Mouse (Mus musculus): ENCODE measurements around the gene Nrp2.

The Nrp2 gene

DNA sequence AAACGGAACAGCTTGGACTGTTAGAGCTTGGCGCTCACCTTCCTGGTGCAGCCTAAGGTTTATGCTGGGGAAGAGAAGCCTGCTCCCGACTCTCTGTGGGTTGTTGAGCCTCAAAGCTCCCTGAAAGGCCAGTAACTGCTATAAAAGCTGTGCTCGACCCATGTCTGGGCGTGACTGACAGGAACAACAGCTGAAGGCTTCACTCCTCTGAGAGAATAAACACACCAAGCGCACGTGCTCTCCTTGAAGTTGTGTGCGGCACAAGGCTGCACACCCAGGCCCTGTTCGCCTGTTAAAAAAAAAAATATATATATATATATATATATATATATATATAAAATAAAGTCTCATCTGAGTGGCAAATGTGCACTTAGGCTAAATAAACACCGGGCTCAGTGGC lies 84.5 kb downstream of the Nrp2 start:
- DNase-seq: no peak

GRCm38 (mm10) chr1:62794223-62794895 lies 91.3 kb downstream of the Nrp2 start:
- DNase-seq: peak; percentile 48

DNA sequence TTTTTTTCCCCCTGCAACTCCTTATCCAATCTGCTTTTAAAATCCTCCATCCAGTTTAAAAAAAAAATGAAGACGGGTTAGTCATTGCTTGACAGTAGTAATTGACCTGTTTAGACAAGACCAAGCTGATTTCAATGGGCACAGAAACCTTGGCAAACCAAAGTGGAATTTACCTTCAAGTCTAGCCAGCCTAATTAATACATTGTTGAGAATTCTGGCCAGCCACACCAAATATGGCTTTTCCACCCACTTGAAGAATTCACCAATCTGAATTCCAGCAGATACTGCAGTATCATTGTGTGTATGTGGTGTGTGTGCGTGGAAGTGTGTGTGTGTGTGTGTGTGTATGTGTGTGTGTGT lies 91.8 kb downstream of the Nrp2 start:
- no peak for DNase-seq

- peak; percentile 86 for DNase-seq
Observed at GRCm38 (mm10) chr1:62795307-62796037, 92.4 kb downstream of the Nrp2 start.

GRCm38 (mm10) chr1:62796038-62796647 lies 93.1 kb downstream of the Nrp2 start:
- peak; percentile 66 for DNase-seq

GRCm38 (mm10) chr1:62799427-62799826 lies 96.3 kb downstream of the Nrp2 start:
- peak; percentile 40 for DNase-seq

- no peak for DNase-seq
Observed at GRCm38 (mm10) chr1:62800351-62800750, 97.3 kb downstream of the Nrp2 start.

DNA sequence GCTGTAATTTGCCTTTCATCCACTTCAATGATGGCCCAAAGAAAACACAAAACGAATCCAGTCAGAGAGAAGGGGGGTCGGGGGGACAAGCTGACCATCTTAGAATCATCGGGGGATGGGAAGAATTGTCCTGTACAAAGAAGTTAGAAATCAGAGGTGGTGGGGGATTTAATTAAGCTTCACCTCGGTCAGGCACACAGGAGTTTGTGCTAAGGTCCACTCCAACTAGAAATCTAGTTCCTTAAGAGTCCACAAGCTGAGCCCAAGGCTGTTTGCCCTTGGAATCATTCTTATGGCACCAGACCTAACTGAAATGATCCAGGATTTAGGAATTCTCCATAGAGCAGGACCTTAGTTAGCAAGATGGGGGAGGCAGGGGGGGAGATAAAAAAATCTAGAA lies 98.3 kb downstream of the Nrp2 start:
- DNase-seq: no peak

DNA sequence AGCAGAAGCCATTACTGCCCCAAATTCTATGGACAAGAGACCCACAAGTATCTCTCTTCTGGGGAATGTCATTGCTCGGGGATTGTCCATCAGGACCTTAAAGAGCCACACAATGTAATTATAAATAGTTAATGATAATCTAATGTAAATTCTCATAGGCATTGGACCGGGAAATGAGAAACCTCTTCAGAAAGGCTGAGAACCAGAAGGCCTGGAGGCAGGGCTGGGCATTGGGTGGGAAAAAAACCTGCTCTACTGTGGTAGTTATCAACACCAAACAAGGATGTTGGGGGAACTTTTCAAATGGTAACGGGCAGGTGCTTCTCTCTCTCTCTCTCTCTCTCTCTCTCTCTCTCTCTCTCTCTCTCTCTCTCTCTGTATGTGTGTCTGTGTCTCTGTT lies 98.8 kb downstream of the Nrp2 start:
- DNase-seq: no peak

DNA sequence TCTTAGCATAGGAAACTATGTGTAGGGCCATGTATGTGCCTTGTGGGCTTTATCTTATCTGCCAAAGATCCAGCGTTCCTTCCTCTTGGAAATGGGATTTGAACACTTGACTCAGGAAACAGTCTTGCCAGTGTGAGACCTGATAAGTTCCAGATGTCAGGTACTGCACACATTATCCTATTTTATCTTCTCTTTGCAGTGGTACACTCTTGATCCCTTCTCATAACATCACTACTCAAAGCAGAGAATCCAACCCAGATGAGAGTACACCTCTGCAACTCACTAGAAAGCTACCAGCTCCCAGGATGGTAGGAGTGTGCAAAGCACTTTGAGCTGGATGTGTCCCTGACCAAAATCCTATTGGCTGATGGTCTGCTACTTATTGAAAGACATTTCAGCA lies 100.5 kb downstream of the Nrp2 start:
- DNase-seq: no peak

- no peak for DNase-seq
Observed at GRCm38 (mm10) chr1:62806014-62806413, 102.9 kb downstream of the Nrp2 start.

DNA sequence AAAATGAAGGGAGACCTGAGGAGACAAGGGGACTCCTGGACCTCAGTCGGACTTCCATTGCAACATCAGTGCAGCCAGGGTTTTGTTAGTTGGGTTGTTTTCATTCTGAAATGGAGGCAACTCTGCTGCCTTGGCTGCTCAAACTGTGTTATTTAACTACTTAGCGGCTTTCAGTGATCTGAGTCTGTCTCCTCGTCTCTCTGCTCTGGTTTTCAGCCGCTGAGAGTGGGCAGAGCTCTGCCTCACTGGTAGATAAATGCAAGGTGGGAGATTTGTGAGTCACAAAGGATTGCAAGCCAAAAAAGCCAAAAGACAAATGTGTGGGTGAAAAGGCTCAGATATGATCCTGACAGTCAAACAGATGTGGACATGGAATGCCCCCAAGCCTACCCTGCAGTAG lies 105.3 kb downstream of the Nrp2 start:
- DNase-seq: peak; percentile 35

DNA sequence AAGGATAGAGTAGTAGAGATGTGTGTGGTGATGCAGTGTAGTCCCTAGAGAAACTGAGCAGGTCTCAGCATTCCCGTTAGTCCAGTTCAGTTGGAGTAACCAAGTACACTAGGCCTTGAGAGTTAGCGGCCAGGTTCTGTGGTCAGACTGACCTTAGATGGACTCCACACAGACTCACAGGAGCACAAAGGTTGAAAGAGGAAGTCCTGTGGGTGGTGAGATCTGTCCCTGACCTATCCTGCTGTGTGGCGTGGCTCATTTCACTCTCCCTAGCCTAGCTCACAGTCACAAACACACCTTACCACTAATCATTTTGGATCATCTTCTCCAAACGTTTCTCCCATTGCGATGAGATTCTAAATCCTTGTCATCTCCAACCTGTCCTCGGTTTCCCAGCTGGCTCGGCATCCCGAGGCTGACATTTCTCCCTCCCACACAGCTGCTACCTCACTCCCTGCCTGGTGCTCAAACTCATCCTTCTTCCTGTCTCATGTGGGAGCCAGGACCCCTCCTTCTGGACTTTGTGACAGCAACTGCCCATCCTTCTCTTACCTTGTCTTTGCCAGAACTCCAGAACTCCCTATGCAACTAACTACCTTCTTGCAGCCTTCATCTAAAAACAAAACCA lies 106.6 kb downstream of the Nrp2 start:
- no peak for DNase-seq

GRCm38 (mm10) chr1:62811141-62811540 lies 108.1 kb downstream of the Nrp2 start:
- no peak for DNase-seq

DNA sequence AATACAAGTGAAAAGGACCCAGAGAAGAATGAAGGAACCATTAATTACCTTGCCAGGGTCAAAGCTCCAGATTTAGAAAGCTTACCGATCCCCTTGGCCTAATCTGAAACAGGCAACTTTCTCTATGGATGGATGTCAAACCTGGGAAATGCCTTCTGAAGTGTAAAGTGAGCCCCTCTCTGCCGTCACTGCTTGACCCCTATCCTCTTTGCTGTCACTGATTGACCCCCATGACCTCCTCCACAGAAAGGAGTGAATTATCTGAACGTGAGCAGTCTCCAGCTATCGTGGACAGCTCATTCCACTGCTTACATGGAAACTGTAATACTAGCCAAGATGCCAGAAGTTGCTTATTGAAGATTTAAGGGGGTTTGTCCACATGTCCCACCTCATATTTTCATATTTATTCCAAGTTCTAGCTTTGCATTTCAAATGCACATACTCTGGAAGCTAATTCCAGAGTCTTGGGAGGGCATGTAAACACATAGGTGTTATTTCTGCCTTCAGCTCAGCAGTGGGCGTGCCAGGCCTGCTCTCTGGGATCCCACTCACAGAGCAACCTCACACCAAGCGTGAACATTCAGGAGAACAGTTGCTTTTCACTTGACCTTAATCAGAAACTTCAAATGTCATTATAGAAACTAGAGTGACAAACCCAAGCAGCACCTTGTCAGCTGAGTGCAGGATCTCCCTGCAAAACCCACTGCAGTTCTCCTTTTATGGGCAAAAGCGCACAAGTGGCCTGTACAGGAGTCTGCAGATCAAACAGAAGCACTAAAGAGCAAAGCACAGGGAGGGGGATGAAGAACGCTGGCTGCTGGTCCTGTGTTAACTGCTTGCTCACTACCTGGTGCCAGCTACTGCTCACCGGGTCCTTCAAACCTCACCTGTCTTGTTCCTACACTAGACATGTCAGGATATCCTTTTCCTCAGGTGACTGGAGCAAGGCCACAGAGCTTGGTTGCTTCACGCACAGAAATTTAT lies 109.9 kb downstream of the Nrp2 start:
- no peak for DNase-seq

GRCm38 (mm10) chr1:62813938-62814337 lies 110.9 kb downstream of the Nrp2 start:
- no peak for DNase-seq

DNA sequence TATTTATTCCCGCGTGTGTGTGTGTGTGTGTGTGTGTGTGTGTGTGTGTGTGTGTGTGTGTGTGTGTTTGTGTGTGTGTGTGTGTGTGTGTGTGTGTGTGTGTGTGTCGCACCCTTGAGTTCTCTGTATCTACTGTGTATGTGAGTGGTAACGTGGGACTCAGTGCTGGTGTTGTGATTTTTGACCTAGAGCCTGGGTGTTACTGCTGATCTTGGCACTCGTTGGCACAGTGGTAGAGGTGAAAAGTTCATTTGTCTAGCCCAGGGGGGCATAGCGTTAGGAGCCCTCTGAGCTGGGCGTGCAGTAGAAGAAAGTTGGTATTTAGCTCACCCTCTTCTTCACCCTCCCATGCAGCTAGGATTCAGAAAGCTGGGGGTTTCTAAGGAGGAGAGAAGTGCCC lies 114.5 kb downstream of the Nrp2 start:
- DNase-seq: no peak

GRCm38 (mm10) chr1:62820170-62820569 lies 117.1 kb downstream of the Nrp2 start:
- peak; percentile 34 for DNase-seq

DNA sequence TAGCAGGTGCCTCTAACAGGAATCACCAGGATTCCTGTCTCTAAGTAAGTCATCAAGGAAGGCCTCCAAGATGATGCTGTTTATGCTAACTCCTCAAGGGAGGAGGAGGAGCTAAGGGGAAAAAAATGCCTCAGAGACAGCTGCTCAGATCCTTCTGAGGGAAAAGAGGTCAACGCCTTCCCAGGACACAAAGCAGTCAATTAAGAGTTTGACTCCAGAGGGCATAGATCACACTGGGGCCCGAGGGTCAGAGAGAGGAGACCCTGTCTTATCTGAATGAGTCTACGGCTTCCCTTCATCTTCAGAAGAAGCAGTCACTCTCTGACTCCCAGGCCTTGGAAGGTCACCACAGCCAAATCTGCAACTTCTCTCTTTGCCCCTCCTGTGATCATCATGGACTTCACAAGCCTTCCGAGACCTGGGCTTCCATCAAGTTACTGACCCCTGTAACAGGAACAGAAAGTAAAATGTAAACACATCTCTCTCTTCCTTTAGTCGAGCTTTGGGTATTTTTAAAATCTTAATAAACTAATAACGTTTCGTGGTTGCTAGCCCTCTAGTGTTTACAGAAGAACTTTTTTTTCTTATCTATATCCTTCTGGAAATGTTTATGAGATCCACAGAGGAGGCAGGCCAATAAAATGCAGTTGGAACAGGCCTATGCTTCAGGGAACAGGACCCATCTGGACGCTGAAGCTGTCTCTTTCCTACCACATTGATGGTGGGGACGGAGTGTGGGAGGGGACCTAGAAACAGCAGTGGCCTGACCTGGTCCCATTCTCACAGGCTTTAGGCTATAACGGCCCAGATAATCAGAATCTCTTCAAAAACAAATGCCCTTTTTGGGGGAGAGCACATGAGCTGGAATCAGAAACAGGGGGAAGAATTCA lies 118.7 kb downstream of the Nrp2 start:
- peak; percentile 49 for DNase-seq

DNA sequence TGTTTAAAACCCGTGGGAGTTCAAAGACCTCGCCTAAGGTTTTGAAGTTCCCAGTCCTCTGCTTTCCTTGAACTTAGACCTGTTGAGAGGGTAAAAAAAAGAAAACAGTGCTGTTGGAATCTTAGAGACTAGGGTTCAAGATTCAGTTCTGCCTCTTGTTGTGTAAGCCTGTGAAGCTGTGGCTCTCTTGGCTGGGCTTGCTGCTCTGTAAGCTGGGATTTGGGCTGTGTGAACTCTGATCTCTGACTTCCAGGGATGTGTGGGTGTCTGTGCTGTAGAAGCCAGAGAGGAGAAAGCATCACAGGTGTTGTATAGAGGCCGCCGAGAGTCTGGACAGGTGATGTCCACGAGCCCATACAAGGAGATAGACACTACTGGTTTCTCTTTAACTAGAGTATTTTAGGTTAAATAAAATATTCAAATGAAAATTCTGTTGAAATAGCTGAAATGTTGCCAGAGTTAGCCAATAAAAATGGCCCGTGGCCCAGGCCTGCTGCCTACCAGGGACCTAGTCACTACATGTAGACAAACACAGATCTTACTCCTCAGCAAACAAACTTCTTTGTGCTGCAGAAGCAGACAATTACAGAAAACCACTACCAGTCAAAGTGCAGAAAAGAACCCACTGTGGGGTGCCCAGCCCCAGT lies 120.6 kb downstream of the Nrp2 start:
- DNase-seq: peak; percentile 67

All from lung, postnatal 10 days (tissue).